Mouse (Mus musculus): Measurements from ENCODE around the gene Mtap. TPM values are rescaled to one million over a fixed set of nuclear protein-coding genes. Genes with fewer than 3 reads are reported as not detected.

Gene Mtap
- total RNA-seq (2014; rRNA removed; ENCODE audit: low replicate concordance) (10.5 and 23.2 TPM in 2 replicates), polyA plus RNA-seq (2015; fragmentation: Nextera tagmentation; extraction: Ambion mirVana) (33.6 and 33.8 TPM in 2 replicates)

DNA sequence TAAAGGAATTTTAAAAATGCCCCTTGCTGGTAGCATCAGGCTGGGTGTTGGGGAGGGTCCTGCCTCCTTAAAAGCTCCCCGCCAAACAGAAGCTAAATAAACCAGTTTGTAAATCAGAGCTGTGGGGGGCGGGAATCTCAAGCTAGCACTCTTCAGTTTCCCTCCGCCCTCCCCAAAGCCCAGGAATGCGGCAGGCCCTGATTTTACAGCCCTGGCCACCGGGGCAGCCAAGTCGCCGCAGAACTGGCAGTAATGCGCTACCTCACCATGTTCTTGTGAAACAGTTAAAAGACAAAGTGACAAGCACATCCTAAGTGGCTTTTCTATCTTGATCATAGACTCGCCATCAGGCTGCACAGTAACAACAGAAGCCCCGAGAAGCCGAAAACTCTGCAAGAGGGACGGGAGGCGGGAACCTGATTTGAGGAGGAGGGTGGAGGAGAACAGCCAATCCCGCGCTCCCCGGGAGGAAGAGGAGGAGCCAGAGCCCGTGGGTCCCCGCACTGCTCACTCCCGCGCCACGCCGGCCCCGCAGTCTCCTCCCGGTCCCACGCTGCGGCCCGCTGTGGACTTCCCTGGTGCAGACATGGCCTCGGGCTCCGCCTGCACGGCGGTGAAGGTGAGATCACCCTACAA is at the start of gene Mtap:
Mtap (plus strand) TSS at position 217 of the 636 bp plus-strand sequence.
- H3K9me3 ChIP-seq (replicated peaks; ENCODE audit: control insufficient read depth, low read length), result no peaks in the 10 kb centered on the region
- peaks cover 42% of the 10 kb centered on the region for H3K4me1 ChIP-seq (ENCODE audit: control insufficient read depth, insufficient read depth)
- peak within 1 kb of the TSS; percentile 91 for H3K27ac ChIP-seq (ENCODE audit: low read depth)
- peak within 1 kb of the TSS; percentile 98 for H3K4me2 ChIP-seq (ENCODE audit: low read depth, low read length)
- H3K36me3 ChIP-seq (replicated peaks; ENCODE audit: control insufficient read depth, insufficient read depth, low read length), result no peaks in the 10 kb centered on the region
- no peaks in the 10 kb centered on the region for H3K27me3 ChIP-seq (ENCODE audit: control insufficient read depth, insufficient read depth, low read length)
- under 1% methylated on average over 31 of the region's 31 CpGs for WGBS
- peak within 1 kb of the TSS; percentile 79 for H3K9ac ChIP-seq (replicated peaks; ENCODE audit: low read depth, low read length)
- TF ChIP-seq EP300 (IDR thresholded peaks at IDR 0.05; ENCODE audit: low read depth) (no peak), CTCF (IDR thresholded peaks at IDR 0.05; ENCODE audit: low read depth) (no peak)
- H3K4me3 ChIP-seq (ENCODE audit: low read depth, low read length), result peak within 1 kb of the TSS; percentile 89
- DNase-seq (ENCODE audit: low spot score) (peak; percentile 80), ATAC-seq (ENCODE audit: insufficient read depth, low read depth) (peak; percentile 87)

DNA sequence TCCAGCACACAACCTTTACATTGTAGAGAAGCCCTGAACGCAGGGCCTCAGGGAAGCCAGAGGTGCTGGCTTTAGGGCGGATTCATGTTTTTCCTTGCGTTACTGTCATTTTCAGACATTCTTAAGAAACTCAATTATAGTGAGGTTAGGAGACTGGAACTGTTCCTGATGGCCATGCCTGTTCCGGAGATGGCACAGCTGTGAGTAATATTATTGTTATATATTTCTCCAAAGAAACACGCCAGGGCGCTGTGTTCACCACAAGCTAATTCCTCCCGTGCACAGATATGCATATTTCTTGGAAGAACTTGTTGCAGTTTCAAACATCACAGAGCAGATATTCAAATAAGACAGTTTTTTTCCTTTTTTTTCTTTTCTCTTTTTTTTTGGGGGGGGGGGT is 47.8 kb upstream of the Mtap start:
- H3K27ac ChIP-seq (ENCODE audit: low read depth), result no peak overlapping the region
- DNase-seq (ENCODE audit: low spot score) (no peak), ATAC-seq (ENCODE audit: insufficient read depth, low read depth) (no peak)
- no peak overlapping the region for H3K4me2 ChIP-seq (ENCODE audit: low read depth, low read length)
- TF ChIP-seq CTCF (IDR thresholded peaks at IDR 0.05; ENCODE audit: low read depth), result no peak
- TF ChIP-seq EP300 (IDR thresholded peaks at IDR 0.05; ENCODE audit: low read depth), result no peak
- H3K9ac ChIP-seq (replicated peaks; ENCODE audit: low read depth, low read length), result no peak overlapping the region
- no peak overlapping the region for H3K4me3 ChIP-seq (ENCODE audit: low read depth, low read length)
- no peaks in the 10 kb centered on the region for H3K4me1 ChIP-seq (ENCODE audit: control insufficient read depth, insufficient read depth)
- no peaks in the 10 kb centered on the region for H3K36me3 ChIP-seq (replicated peaks; ENCODE audit: control insufficient read depth, insufficient read depth, low read length)
- H3K9me3 ChIP-seq (replicated peaks; ENCODE audit: control insufficient read depth, low read length), result no peaks in the 10 kb centered on the region
- no peaks in the 10 kb centered on the region for H3K27me3 ChIP-seq (ENCODE audit: control insufficient read depth, insufficient read depth, low read length)
- 82% methylated on average over 7 of the region's 7 CpGs for WGBS

DNA sequence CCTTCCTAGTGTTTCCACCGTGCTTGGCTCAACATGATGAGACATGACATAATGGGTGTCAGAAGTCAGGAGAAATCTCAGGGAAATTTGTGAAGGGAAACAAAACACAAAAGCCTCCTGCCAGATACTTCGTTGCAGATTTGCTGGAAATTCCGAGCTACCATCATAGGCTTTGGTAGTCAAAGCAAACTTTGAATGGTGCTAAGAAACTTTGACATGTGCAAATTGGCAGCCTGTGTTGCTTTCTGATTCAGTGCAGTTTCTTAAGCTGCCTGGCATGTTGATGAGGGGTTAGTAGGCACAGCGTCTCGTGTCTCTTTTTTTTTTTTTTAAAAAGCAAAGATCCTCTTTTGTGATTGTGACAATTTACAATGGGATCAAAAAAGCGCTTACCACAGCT is 46.7 kb upstream of the Mtap start:
- ATAC-seq (ENCODE audit: insufficient read depth, low read depth) (no peak), DNase-seq (ENCODE audit: low spot score) (no peak)
- Histone ChIP-seq H3K4me1 (ENCODE audit: control insufficient read depth, insufficient read depth) (no peaks in the 10 kb centered on the region), H3K4me2 (ENCODE audit: low read depth, low read length) (no peak overlapping the region), H3K36me3 (replicated peaks; ENCODE audit: control insufficient read depth, insufficient read depth, low read length) (no peaks in the 10 kb centered on the region), H3K9me3 (replicated peaks; ENCODE audit: control insufficient read depth, low read length) (no peaks in the 10 kb centered on the region), H3K27ac (ENCODE audit: low read depth) (no peak overlapping the region), H3K4me3 (ENCODE audit: low read depth, low read length) (no peak overlapping the region), H3K9ac (replicated peaks; ENCODE audit: low read depth, low read length) (no peak overlapping the region), H3K27me3 (ENCODE audit: control insufficient read depth, insufficient read depth, low read length) (no peaks in the 10 kb centered on the region)
- TF ChIP-seq CTCF (IDR thresholded peaks at IDR 0.05; ENCODE audit: low read depth) (no peak), EP300 (IDR thresholded peaks at IDR 0.05; ENCODE audit: low read depth) (no peak)
- WGBS, result 66% methylated on average over 6 of the region's 6 CpGs

DNA sequence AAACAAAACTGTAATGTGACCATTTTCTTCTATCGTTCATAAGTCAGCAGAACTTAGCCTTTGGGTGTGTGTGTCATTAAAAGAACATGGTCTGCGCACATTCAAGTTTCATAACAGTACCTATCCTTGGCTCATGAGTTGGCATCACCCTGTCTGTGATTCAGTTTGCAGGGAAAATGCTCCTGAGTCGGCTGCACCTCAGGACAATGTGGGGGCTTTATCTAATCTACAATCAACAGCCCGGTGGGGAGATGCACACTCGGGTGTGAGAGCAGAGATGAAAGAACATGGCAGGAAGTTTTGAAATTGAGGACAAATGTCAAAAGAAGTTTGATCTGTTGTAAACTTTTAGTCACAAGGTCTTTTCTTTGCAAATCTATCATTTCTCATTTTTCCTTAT is 44.8 kb upstream of the Mtap start:
- Histone ChIP-seq H3K27ac (ENCODE audit: low read depth) (no peak overlapping the region), H3K27me3 (ENCODE audit: control insufficient read depth, insufficient read depth, low read length) (no peaks in the 10 kb centered on the region), H3K9me3 (replicated peaks; ENCODE audit: control insufficient read depth, low read length) (no peaks in the 10 kb centered on the region), H3K4me1 (ENCODE audit: control insufficient read depth, insufficient read depth) (no peaks in the 10 kb centered on the region), H3K4me2 (ENCODE audit: low read depth, low read length) (no peak overlapping the region), H3K36me3 (replicated peaks; ENCODE audit: control insufficient read depth, insufficient read depth, low read length) (no peaks in the 10 kb centered on the region), H3K9ac (replicated peaks; ENCODE audit: low read depth, low read length) (no peak overlapping the region), H3K4me3 (ENCODE audit: low read depth, low read length) (no peak overlapping the region)
- ATAC-seq (ENCODE audit: insufficient read depth, low read depth) (no peak), DNase-seq (ENCODE audit: low spot score) (no peak)
- WGBS, result 56% methylated on average over 5 of the region's 5 CpGs
- TF ChIP-seq CTCF (IDR thresholded peaks at IDR 0.05; ENCODE audit: low read depth) (no peak), EP300 (IDR thresholded peaks at IDR 0.05; ENCODE audit: low read depth) (no peak)

DNA sequence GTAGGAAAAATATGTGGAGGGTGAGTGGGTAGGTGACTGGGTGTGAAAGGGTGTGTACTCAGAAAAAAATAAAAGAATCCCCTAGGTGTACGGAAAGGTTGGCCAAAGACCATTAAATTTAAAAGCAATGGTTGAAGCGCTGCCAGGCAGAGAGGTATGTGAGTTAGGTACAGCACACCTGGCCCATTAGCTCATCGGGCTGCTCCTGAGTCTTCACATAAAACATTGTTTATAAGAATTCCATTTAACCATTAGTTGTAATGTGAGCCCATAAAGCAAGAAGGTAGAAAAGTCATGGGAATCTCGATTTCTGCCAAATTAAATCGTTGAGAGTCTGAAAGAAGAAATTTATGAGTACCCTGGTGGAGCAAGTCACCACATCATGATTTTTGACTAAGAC is 42.1 kb upstream of the Mtap start:
- Histone ChIP-seq H3K9me3 (replicated peaks; ENCODE audit: control insufficient read depth, low read length) (no peaks in the 10 kb centered on the region), H3K27ac (ENCODE audit: low read depth) (no peak overlapping the region), H3K4me1 (ENCODE audit: control insufficient read depth, insufficient read depth) (no peaks in the 10 kb centered on the region), H3K4me2 (ENCODE audit: low read depth, low read length) (no peak overlapping the region), H3K27me3 (ENCODE audit: control insufficient read depth, insufficient read depth, low read length) (no peaks in the 10 kb centered on the region), H3K9ac (replicated peaks; ENCODE audit: low read depth, low read length) (no peak overlapping the region), H3K36me3 (replicated peaks; ENCODE audit: control insufficient read depth, insufficient read depth, low read length) (no peaks in the 10 kb centered on the region), H3K4me3 (ENCODE audit: low read depth, low read length) (no peak overlapping the region)
- TF ChIP-seq CTCF (IDR thresholded peaks at IDR 0.05; ENCODE audit: low read depth) (no peak), EP300 (IDR thresholded peaks at IDR 0.05; ENCODE audit: low read depth) (no peak)
- WGBS, result 83% methylated on average over 5 of the region's 5 CpGs
- no peak for ATAC-seq (ENCODE audit: insufficient read depth, low read depth)
- no peak for DNase-seq (ENCODE audit: low spot score)

DNA sequence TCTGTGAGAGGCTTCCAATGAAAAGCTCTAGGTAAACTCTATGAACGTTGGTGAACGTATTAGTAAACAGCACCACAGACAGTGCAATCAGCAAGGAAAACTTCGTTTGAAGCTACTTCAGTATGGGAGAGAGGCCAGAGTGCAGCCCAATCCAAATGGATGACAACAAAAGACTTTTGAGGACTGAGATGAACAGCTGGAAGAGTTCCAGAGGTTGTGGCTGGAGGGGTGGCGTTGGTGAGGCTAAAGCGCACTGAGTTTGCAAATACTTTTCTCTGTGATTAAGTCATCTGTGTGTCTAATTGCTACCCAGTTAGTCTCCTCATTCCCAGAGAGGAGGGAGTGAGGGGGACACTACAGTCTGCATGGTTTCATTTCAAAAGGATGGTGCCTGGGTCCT is 38.7 kb upstream of the Mtap start:
- no peak overlapping the region for H3K9ac ChIP-seq (replicated peaks; ENCODE audit: low read depth, low read length)
- no peak for ATAC-seq (ENCODE audit: insufficient read depth, low read depth)
- no peak for DNase-seq (ENCODE audit: low spot score)
- H3K4me3 ChIP-seq (ENCODE audit: low read depth, low read length), result no peak overlapping the region
- no peaks in the 10 kb centered on the region for H3K27me3 ChIP-seq (ENCODE audit: control insufficient read depth, insufficient read depth, low read length)
- 64% methylated on average over 5 of the region's 5 CpGs for WGBS
- H3K27ac ChIP-seq (ENCODE audit: low read depth), result no peak overlapping the region
- H3K9me3 ChIP-seq (replicated peaks; ENCODE audit: control insufficient read depth, low read length), result no peaks in the 10 kb centered on the region
- no peaks in the 10 kb centered on the region for H3K4me1 ChIP-seq (ENCODE audit: control insufficient read depth, insufficient read depth)
- no peak overlapping the region for H3K4me2 ChIP-seq (ENCODE audit: low read depth, low read length)
- TF ChIP-seq CTCF (IDR thresholded peaks at IDR 0.05; ENCODE audit: low read depth), result no peak
- H3K36me3 ChIP-seq (replicated peaks; ENCODE audit: control insufficient read depth, insufficient read depth, low read length), result no peaks in the 10 kb centered on the region

Measured in heart, postnatal 0 days (tissue).